In genomic region chr14:78759491-78759890, GRCm38 (mm10) we compare ENCODE assay signal across 9 mouse cellular contexts.
"Had no signal": no experiment of that assay in that cellular context is flagged by ENCODE, and none has a peak within 500 bp of the region (broad histone marks: within the 10 kb centered on the region; RNA-seq: fewer than 3 reads in every experiment).

No protein-coding gene starts in this region.

- H3K36me3 ChIP-seq: limb, embryonic 13.5 days had no signal

- H3K9me3 ChIP-seq: limb, embryonic 13.5 days had no signal

- H3K27ac ChIP-seq: limb, embryonic 13.5 days; liver, embryonic 14.5 days; stomach, postnatal 0 days had no signal

- H3K4me1 ChIP-seq: limb, embryonic 13.5 days had no signal

- H3K4me3 ChIP-seq: limb, embryonic 13.5 days had no signal

- H3K9ac ChIP-seq: limb, embryonic 13.5 days; liver, embryonic 14.5 days had no signal

- H3K4me2 ChIP-seq: limb, embryonic 13.5 days had no signal

- H3K27me3 ChIP-seq: limb, embryonic 13.5 days had no signal

- DNase-seq: kidney, adult 18-20 months; kidney, postnatal 10 days; kidney, postnatal 4 days; left cerebral cortex, postnatal 4 days; lung, adult 18-20 months; thymus, postnatal 4 days had no signal
